Mouse (Mus musculus) mouse embryonic stem cell (cell line): Measurements from ENCODE around the gene Ociad2.

Source experiments
- in situ Hi-C, 2 experiments: fragments of 300-500 bp; cut with MboI; formaldehyde crosslinking; loops; 1 replicate in 1 of 2; 3 replicates in 1 of 2; pipeline ENCODE4 v1.14.3; 2019 to 2020; ENCODE audit warnings: low sequenced_read_pairs in 2 of 2, low pct_unique_long_range_greater_than_20kb in 1 of 2, mixed read lengths in 1 of 2; ENCODE audit not compliant: unreplicated experiment in 1 of 2

Ociad2 gene

GRCm38 (mm10) chr5:73279732-73280566 is 60.9 kb downstream of the Ociad2 start:
- in situ Hi-C loops = no loop called here

DNA sequence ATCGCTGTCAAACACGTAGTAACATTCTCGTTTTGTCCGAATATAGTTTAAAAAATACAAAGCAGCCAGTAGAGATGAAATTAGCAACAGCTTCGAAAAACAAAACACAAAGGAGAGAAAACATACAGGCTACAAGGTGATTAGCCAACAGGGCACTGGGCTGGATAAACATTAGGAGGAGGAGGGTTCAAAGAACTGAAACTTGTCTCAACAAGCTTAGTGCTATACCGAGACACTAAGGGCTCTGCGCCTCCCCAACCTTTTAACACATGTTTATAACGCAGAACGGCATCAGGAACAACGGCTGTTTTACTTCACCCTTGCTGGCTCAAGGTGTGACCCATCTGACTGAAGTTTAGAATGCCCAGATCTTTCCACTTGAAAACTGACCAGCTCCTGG is 61.6 kb downstream of the Ociad2 start:
- in situ Hi-C loops = no loop called here

- in situ Hi-C loops = no loop called here
These were observed 65.9 kb downstream of the Ociad2 start for GRCm38 (mm10) chr5:73274941-73275340.

GRCm38 (mm10) chr5:73273171-73273570 is 67.7 kb downstream of the Ociad2 start:
- in situ Hi-C loops = no loop called here
